Mouse (Mus musculus): ENCODE data around the gene Dclk1. TPM values are rescaled to one million over a fixed set of nuclear protein-coding genes. Genes with fewer than 3 reads are reported as not detected.

Dclk1 gene
- polyA plus RNA-seq, 1 experiment from 2014 or later = 232 TPM

DNA sequence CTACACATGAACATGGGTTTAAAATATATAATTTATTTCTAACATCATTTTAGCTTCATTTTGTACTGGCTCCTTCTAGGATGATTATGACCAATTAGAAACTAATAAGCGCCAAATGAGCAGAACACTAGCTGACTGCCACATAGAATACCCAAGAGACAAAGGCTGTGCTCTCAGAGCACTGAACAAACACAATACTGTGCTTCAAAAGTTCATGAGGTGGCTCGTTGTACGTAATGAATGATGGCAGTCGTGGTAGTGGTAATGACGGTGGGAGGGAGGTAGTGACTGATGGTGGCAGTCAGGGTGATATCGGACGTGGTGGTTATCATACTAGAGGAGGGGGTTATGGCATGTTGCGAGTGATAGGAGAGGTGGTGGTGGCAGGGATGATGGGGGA is 125.0 kb downstream of the Dclk1 start:
- Histone ChIP-seq H3K4me1 (no peaks in the 10 kb centered on the region; the same call in 1 of the 2 replicates), H3K27me3 (replicated peaks) (no peaks in the 10 kb centered on the region), H3K4me2 (no peak overlapping the region), H3K9me3 (replicated peaks) (no peaks in the 10 kb centered on the region), H3K4me3 (replicated peaks) (no peak overlapping the region), H3K9ac (replicated peaks) (no peak overlapping the region), H3K36me3 (no peaks in the 10 kb centered on the region), H3K27ac (replicated peaks) (no peak overlapping the region)
- ATAC-seq (ENCODE audit: low FRiP score) = no peak
- 76% methylated on average over 8 of the region's 8 CpGs for WGBS

DNA sequence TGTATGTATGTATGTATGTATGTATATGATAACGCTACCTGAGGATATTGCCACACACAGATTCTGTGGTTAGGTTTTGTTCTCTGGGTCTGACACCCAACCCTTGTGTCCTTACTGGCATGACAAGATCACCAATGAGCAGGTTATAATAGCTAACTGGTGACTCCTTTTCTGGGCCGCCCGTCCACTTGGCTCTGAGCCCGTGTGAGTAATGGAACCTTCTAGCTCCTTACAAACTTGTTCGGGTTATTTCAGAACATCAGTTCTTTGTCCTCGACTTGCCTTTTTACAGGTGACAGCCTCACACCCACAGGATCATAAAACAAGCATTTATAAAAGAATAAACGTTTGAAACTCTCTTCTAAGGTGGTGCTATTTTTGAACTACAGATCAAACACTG is 127.0 kb downstream of the Dclk1 start:
- Histone ChIP-seq H3K4me1 (peaks cover 8% of the 10 kb centered on the region), H3K4me3 (replicated peaks) (no peak overlapping the region), H3K27ac (replicated peaks) (no peak overlapping the region), H3K9ac (replicated peaks) (no peak overlapping the region), H3K9me3 (replicated peaks) (no peaks in the 10 kb centered on the region), H3K27me3 (replicated peaks) (no peaks in the 10 kb centered on the region), H3K36me3 (no peaks in the 10 kb centered on the region), H3K4me2 (no peak overlapping the region)
- WGBS = 82% methylated on average over 7 of the region's 7 CpGs
- ATAC-seq (ENCODE audit: low FRiP score) = no peak

DNA sequence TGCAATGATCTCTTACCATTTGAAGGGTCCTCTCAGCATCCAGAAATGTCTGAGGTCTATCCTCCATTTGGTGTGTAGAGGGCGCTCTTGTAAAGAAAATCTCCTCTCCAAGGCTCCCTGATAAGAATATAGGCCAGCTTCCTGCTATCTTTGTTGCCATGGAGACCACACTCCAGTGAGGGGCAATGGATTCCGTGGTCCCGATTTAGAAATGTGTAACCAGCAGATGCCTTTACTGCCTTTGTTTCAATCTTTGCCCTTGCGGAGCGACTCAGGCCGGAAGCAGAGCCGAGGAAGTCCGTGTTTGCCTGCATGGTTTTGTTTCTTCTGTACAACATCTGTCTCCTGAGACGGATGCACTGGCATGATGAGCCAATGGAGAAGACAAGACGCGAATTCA is 131.5 kb downstream of the Dclk1 start:
- ATAC-seq (ENCODE audit: low FRiP score) = peak; percentile 93
- no peaks in the 10 kb centered on the region for H3K9me3 ChIP-seq (replicated peaks)
- H3K36me3 ChIP-seq = no peaks in the 10 kb centered on the region
- 2% methylated on average over 11 of the region's 11 CpGs for WGBS
- H3K9ac ChIP-seq (replicated peaks) = 0 out of 2 replicates have a peak overlapping the region, but pooled peaks have one; percentile 36
- peak overlapping the region; percentile 57 for H3K4me2 ChIP-seq
- no peaks in the 10 kb centered on the region for H3K27me3 ChIP-seq (replicated peaks)
- H3K4me3 ChIP-seq (replicated peaks) = peak overlapping the region; percentile 34
- H3K27ac ChIP-seq (replicated peaks) = peak overlapping the region; percentile 91
- peaks cover 18% of the 10 kb centered on the region for H3K4me1 ChIP-seq

DNA sequence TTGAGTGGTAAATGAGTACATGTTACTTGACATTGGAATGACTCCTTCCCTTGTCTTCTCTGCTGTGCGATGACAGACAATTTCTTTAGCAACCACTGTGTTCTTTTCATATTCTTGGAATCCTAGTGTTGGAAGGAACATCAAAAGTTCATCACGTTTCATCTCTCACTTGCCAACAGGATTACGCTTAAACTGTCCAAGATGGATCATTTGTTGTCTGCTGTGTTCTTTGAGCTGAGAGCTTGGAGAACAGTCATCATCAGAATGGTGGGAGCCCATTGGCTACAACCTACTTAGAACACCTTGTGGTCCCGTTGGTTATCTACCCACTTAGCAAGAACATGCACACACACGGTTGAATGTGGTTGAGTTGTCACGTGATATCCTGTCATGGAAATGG is 136.4 kb downstream of the Dclk1 start:
- Histone ChIP-seq H3K27me3 (replicated peaks) (no peaks in the 10 kb centered on the region), H3K27ac (replicated peaks) (no peak overlapping the region), H3K36me3 (no peaks in the 10 kb centered on the region), H3K4me3 (replicated peaks) (no peak overlapping the region), H3K4me2 (no peak overlapping the region), H3K9me3 (replicated peaks) (no peaks in the 10 kb centered on the region), H3K4me1 (peaks cover 20% of the 10 kb centered on the region), H3K9ac (replicated peaks) (no peak overlapping the region)
- no peak for ATAC-seq (ENCODE audit: low FRiP score)
- WGBS = 95% methylated on average over 6 of the region's 6 CpGs

DNA sequence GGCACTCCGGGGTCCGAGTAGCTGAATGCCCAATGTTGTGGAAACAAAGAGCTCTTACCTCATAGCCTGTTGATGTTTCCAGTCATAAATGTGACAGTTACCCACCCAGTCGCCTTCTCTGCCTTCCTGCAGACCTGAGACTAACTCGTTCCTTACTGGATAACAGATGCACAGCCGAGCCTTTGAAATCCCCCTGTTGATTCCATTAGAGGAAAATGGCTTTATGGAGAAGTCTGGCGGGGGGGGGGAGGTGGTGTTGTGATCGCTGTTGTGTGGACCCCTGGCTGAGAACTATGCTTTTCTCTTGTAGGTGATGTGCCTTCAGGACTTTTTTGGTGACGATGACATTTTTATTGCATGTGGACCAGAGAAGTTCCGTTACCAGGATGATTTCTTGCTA is 138.3 kb downstream of the Dclk1 start:
- 36% methylated on average over 9 of the region's 9 CpGs for WGBS
- no peak overlapping the region for H3K9ac ChIP-seq (replicated peaks)
- H3K4me1 ChIP-seq = peaks cover 9% of the 10 kb centered on the region; the same call in 1 of the 2 replicates
- no peaks in the 10 kb centered on the region for H3K36me3 ChIP-seq
- ATAC-seq (ENCODE audit: low FRiP score) = no peak
- no peak overlapping the region for H3K4me3 ChIP-seq (replicated peaks)
- no peak overlapping the region for H3K4me2 ChIP-seq
- no peaks in the 10 kb centered on the region for H3K27me3 ChIP-seq (replicated peaks)
- H3K9me3 ChIP-seq (replicated peaks) = no peaks in the 10 kb centered on the region
- no peak overlapping the region for H3K27ac ChIP-seq (replicated peaks)

DNA sequence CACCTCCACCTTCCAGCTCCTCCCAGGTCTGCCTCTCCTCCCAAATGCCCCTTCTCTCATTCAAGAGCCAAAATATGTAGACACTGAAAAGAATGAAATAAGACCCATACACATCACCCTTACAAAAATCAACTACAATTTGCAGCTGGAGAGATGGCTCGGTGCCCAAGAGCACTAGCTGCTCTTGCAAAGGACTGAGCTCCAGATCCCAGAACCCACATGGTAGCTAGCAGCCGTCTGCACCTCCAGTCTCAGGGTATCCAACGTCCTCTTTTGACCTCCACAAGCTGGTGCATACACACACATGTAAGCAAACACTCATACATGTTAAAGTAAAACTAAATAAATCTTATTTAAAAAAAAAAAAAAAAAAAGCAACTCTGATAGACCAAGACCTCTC is 150.4 kb downstream of the Dclk1 start:
- H3K4me2 ChIP-seq = no peak overlapping the region
- peaks cover 8% of the 10 kb centered on the region for H3K4me1 ChIP-seq
- 0 out of 2 replicates have a peak, but pooled peaks cover 3% of the 10 kb centered on the region for H3K36me3 ChIP-seq
- no peak overlapping the region for H3K9ac ChIP-seq (replicated peaks)
- H3K27me3 ChIP-seq (replicated peaks) = no peaks in the 10 kb centered on the region
- no peak overlapping the region for H3K27ac ChIP-seq (replicated peaks)
- no peaks in the 10 kb centered on the region for H3K9me3 ChIP-seq (replicated peaks)
- no peak for ATAC-seq (ENCODE audit: low FRiP score)
- H3K4me3 ChIP-seq (replicated peaks) = no peak overlapping the region
- WGBS = 73% methylated on average over 3 of the region's 3 CpGs

DNA sequence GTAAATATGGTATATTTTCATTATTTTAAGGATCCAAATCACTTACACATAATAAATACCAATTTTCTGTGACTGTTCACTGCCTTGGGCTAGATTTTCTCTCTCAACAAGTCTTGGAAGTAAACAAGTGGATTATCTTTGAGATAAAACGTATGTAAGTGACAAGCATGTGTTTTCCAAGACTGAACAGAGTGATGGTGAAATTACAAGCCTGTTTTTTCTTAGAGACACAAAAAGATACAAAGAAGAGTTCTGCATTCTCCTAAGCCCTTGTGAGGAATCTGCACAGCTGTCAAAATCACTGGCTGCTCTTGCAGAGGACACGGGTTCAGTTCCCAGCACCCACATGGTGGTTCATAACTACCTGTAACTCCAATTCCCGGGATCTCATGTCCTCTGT is 151.4 kb downstream of the Dclk1 start:
- H3K9ac ChIP-seq (replicated peaks) = no peak overlapping the region
- H3K27me3 ChIP-seq (replicated peaks) = no peaks in the 10 kb centered on the region
- H3K27ac ChIP-seq (replicated peaks) = no peak overlapping the region
- H3K4me3 ChIP-seq (replicated peaks) = no peak overlapping the region
- 0 out of 2 replicates have a peak, but pooled peaks cover 3% of the 10 kb centered on the region for H3K36me3 ChIP-seq
- H3K4me2 ChIP-seq = no peak overlapping the region
- no peak for ATAC-seq (ENCODE audit: low FRiP score)
- H3K4me1 ChIP-seq = peaks cover 12% of the 10 kb centered on the region
- no peaks in the 10 kb centered on the region for H3K9me3 ChIP-seq (replicated peaks)
- WGBS = 85% methylated on average over 3 of the region's 3 CpGs

DNA sequence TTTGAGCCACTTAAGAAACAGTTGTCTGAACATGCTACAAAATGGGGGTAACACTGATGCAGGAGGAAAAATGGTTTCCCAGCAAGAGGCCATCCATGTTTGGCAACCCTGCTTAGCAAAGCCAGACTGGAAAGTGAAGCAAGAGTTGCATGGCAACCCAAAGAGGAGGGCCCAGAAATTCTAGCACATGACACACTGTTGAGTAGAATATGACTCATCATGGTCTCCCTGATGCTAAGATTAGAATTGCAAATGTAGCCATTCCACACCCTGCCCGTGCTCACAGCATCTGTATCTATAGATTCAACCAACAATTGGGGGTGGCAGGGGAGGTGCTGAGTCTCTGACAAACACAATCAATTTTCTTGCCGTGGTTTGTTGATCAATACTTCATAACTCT is 154.6 kb downstream of the Dclk1 start:
- 43% methylated on average over 2 of the region's 2 CpGs for WGBS
- ATAC-seq (ENCODE audit: low FRiP score) = no peak

DNA sequence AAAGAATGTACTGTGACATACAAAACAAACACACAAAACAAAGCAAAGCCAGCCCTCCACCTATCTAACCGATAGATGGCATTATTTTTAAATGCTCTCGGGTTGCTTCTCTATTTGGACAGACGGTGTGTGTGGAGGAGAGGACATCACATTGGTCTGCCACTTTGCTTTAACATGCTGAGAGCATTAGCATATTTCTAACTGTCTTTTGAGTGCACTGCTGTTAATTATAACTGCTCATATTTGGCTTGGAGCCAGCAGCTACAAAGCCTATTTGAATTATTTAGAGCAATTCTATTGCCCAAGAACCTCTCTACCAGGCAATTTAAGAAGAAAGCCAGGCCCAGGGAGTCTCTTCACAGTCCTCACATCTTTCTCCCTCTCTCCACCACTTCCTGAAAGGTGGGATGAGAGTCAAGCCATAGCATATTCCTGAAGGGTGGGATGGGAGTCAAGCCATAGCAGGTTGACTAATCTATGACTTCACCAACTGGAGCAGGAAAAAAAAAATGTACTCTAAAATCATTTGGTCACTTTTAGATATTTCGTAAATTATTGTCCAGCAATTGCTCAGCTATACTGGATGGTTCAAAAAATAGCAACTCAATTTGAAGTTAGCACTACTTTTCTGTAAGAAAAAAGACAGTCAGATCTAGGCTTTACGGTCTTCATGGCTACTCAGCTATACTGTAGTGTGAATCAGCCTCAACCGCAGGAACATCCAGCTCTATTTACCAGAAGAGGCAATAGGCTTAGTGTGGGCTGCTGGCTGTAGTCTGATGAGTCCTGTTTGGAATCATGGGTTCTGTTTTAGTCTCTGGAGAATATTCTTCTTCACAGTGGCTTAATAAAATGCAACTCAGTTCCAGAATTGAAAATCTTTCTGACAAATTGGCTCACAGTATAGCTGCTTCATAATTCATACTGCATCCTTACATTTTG is 155.9 kb downstream of the Dclk1 start:
- Histone ChIP-seq H3K4me1 (peaks cover 12% of the 10 kb centered on the region), H3K9me3 (replicated peaks) (no peaks in the 10 kb centered on the region), H3K27me3 (replicated peaks) (no peaks in the 10 kb centered on the region), H3K4me2 (no peak overlapping the region), H3K9ac (replicated peaks) (no peak overlapping the region), H3K4me3 (replicated peaks) (no peak overlapping the region), H3K36me3 (0 out of 2 replicates have a peak, but pooled peaks cover 3% of the 10 kb centered on the region), H3K27ac (replicated peaks) (peak overlapping the region; percentile 39)
- WGBS = 62% methylated on average over 6 of the region's 6 CpGs
- ATAC-seq (ENCODE audit: low FRiP score) = peak; percentile 37; the same call in 1 of the 2 replicates

More for the DNA sequence above, 154.6 kb downstream of the Dclk1 start:
- H3K36me3 ChIP-seq = 0 out of 2 replicates have a peak, but pooled peaks cover 3% of the 10 kb centered on the region
- no peak overlapping the region for H3K4me3 ChIP-seq (replicated peaks)
- peaks cover 12% of the 10 kb centered on the region for H3K4me1 ChIP-seq
- H3K27ac ChIP-seq (replicated peaks) = peak overlapping the region; percentile 39; the same call in 1 of the 2 replicates
- no peak overlapping the region for H3K9ac ChIP-seq (replicated peaks)
- no peak overlapping the region for H3K4me2 ChIP-seq
- no peaks in the 10 kb centered on the region for H3K27me3 ChIP-seq (replicated peaks)
- H3K9me3 ChIP-seq (replicated peaks) = no peaks in the 10 kb centered on the region

DNA sequence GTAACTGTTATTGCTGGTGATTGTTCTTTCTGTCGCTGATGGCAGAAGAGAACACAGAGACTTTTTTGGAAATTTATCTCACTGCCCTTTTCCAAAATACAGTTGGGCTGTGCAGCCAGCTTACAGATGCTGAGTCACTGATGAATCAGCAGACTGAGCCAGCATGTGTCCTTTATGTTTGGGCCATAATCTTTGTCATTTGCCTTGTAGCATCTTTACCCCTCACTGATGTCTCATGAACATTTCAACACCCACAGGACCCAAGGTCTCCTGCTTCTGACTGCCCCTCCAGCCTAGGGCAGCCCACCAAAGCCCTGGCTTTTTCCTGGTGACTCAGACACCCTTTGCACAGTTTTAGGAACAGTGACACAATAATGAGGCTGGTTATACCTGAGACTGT is 159.1 kb downstream of the Dclk1 start:
- Histone ChIP-seq H3K36me3 (no peaks in the 10 kb centered on the region), H3K4me3 (replicated peaks) (no peak overlapping the region), H3K27ac (replicated peaks) (no peak overlapping the region), H3K4me1 (peaks cover 12% of the 10 kb centered on the region), H3K27me3 (replicated peaks) (no peaks in the 10 kb centered on the region), H3K9ac (replicated peaks) (no peak overlapping the region), H3K4me2 (no peak overlapping the region), H3K9me3 (replicated peaks) (no peaks in the 10 kb centered on the region)
- ATAC-seq (ENCODE audit: low FRiP score) = no peak
- WGBS = 88% methylated on average over 1 of the region's 1 CpGs

DNA sequence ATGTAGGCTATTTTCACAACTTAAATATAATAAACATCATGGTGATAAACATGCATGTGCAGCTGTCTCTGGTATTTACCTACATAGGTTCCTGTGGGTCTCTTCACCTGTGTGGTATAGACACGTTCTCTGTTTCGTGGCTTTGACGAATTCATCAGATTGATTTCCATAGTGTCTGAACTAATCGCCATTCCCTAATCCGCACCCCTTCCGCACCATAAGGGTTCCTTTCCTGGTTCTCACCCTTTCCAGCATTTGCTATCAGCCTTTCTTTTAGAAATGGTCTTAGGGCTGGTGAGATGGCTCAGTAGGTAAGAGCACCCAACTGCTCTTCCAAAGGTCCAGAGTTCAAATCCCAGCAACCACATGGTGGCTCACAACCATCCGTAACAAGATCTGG is 162.6 kb downstream of the Dclk1 start:
- H3K4me3 ChIP-seq (replicated peaks) = no peak overlapping the region
- no peaks in the 10 kb centered on the region for H3K9me3 ChIP-seq (replicated peaks)
- 99% methylated on average over 7 of the region's 7 CpGs for WGBS
- H3K27me3 ChIP-seq (replicated peaks) = no peaks in the 10 kb centered on the region
- H3K4me1 ChIP-seq = no peaks in the 10 kb centered on the region
- H3K4me2 ChIP-seq = no peak overlapping the region
- no peak overlapping the region for H3K9ac ChIP-seq (replicated peaks)
- ATAC-seq (ENCODE audit: low FRiP score) = no peak
- H3K36me3 ChIP-seq = no peaks in the 10 kb centered on the region
- no peak overlapping the region for H3K27ac ChIP-seq (replicated peaks)

DNA sequence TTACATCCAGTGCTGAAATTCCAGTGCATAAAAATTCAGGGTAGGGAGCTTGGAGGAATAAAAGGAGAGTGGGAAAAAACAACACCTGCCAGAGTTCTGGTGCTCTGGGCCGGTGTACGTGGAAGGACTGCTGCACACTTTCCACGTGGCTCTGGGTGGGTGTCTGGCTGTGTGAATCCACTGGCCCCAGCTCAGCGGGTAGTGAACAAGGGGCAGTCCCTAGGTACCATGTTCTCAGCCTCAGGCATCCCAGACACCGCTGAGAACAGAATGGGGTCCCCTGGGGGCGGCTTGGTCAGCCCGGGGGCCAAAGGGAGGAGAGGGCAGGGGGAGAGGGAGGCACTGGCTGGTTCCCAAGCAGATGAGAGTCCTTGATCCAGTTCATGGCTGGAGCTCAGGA is 164.5 kb downstream of the Dclk1 start:
- Histone ChIP-seq H3K27me3 (replicated peaks) (no peaks in the 10 kb centered on the region), H3K27ac (replicated peaks) (no peak overlapping the region), H3K9ac (replicated peaks) (no peak overlapping the region), H3K36me3 (no peaks in the 10 kb centered on the region), H3K4me2 (no peak overlapping the region), H3K9me3 (replicated peaks) (no peaks in the 10 kb centered on the region), H3K4me3 (replicated peaks) (no peak overlapping the region), H3K4me1 (no peaks in the 10 kb centered on the region)
- ATAC-seq (ENCODE audit: low FRiP score) = no peak
- WGBS = 58% methylated on average over 7 of the region's 7 CpGs

All from neural tube, embryonic 15.5 days (tissue).